Mouse (Mus musculus) layer of hippocampus, adult 8-10 months (tissue): ENCODE results near the gene Ngrn. TPM values are rescaled to one million over a fixed set of nuclear protein-coding genes. Genes with fewer than 3 reads are reported as not detected.
A peak's percentile ranks its signal among the peaks of the same experiment; 100 is the strongest.

Source experiments
- DNase-seq, 2 experiments: peaks; one replicate each; pipeline ENCODE4 v3.0.0; 2022; ENCODE audit warnings: low spot score in 2 of 2
- total RNA-seq, 4 experiments: library from RNA; stranded (reverse); gene quantifications; 2 replicates each; pipeline ENCODE4 v1.2.4; 2022

Ngrn gene
- 10 to 100 TPM; 37.2 to 43.3 (median 38.6) TPM for total RNA-seq

DNA sequence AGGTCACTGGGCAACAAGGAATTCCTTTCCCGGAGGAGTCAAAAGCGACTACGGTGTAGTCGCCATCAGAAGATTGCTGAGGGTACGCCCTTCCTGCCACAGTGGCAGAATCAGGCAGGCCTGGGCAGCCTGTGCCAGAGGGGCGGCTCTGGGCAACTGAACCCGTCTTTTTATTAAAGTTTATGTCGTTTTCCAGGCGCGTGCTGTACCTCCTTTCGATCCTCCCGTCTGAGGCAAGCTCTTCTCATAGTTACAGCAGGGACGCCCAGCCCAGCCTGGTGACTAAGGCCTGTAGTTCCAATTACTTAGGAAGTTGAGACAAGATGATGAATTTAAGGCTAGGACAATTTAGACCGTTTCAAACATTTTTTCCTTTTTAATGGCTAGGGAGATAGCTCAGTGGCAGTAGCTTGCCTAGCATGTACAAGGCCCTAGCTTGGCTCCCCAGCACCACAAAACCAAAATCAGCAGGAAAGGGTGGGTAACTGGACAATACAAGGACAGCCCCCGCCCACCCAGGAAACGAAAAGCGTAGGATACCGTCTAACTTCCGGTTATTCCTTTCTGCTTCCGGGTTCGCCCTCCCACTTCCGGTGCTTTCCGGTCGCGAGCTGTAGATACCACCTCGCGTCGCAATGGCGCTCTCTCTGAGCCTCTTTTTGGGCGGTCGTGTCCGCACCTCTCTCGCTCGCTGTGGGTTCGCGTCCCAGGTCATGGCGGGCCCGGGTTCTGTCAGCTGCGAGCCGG lies at the start of gene Ngrn:
TSS of gene Ngrn (plus strand) at position 591 of the 747 bp plus-strand sequence.
- peak; percentile 81 to 82 for DNase-seq

GRCm38 (mm10) chr7:80213604-80214003 lies 47.4 kb upstream of the Ngrn start:
- no peak for DNase-seq

GRCm38 (mm10) chr7:80214459-80214858 lies 46.6 kb upstream of the Ngrn start:
- DNase-seq: no peak

DNA sequence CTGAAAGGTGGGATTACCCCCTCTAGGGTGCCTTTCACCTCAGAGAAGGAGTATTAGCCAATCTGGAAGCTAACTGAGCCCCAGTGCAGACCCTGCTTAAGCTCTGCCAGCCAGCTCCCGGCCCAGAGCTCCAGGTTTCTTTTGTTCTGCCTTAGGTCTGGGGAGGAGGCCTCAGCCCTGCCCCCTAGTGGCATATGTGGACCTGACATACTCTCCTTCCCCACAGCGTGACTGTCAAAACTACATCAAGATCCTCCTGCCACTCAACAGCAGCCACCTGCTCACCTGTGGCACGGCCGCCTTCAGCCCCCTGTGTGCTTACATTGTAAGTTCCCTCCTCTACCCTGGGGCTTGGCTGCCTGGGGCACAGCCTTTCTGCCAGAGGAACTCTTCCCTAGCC lies 45.6 kb upstream of the Ngrn start:
- DNase-seq: peak in 1 of 2 experiments; percentile 74

GRCm38 (mm10) chr7:80216566-80216965 lies 44.4 kb upstream of the Ngrn start:
- DNase-seq: peak; percentile 54 to 64

DNA sequence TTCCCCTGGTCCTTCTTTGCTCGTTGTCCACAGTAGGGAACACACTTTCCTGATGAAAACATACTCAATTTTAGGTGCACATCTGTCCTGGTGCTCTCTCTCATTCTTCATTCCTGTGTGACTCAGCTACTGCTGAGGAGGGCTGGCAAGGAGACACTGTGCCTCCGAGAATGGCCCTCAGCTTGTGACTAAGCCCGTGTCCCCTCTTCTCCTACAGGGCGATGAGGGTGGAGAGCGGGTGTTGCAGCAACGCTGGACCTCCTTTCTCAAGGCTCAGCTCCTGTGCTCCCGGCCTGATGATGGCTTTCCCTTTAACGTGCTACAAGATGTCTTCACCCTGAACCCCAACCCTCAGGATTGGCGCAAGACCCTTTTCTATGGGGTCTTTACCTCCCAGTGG lies 42.3 kb upstream of the Ngrn start:
- DNase-seq: no peak

GRCm38 (mm10) chr7:80220237-80220797 lies 40.7 kb upstream of the Ngrn start:
- DNase-seq: no peak

DNA sequence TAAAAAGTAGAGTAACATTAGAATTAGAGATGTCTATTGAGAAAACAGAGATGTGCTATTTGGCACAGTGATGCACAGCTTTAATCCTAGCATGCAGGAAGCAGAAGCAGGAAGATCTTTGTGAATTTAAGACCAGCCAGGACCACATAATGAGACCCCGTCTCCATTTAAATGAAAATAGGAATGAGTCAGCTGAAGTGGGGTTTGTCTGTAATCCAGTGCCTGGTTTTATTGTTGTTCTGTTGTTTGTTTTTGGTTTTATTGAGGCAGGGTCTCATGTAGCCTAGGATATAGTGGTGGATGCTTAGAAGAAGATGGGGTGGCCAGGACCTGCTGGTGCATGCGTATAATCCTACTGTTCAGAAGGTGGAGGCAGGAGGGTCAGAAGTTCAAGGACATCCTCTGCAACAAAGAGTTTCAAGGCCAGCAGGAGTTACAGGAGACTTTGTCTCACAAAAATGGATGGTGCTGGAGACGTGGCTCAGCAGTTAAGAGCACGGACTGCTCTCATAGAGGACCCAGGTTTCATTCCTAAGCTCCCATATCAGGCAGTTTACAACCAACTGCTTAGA lies 39.8 kb upstream of the Ngrn start:
- no peak for DNase-seq

- no peak for DNase-seq
Measured at GRCm38 (mm10) chr7:80227065-80227464, 34.0 kb upstream of the Ngrn start.

- no peak for DNase-seq
Measured at GRCm38 (mm10) chr7:80230196-80230595, 30.8 kb upstream of the Ngrn start.

DNA sequence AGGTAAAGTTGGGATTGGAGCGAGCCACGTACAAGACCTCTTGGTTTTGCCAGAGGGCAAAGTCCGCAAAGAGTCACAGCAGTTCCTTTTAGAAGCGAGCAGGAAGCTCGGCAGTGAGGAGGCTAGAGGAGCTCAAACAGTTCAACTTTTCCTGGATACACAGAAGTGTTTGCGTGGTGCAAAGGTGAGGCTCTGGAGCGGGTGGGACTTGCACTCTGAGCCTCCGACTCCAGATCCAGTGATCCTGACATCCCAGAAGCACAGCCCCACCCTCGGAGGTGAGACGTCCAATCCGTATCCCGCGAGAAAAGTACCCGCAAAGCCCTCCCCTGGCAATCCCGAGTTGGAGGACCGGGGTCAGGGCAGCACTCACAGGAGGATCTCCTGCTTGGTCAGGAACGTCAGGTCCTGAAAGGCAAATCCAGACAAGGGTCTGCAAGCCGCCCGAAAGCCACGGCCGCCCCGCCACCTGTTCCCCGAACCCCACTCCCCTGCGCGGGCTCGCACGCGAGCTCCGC lies 29.0 kb upstream of the Ngrn start:
- no peak for DNase-seq

DNA sequence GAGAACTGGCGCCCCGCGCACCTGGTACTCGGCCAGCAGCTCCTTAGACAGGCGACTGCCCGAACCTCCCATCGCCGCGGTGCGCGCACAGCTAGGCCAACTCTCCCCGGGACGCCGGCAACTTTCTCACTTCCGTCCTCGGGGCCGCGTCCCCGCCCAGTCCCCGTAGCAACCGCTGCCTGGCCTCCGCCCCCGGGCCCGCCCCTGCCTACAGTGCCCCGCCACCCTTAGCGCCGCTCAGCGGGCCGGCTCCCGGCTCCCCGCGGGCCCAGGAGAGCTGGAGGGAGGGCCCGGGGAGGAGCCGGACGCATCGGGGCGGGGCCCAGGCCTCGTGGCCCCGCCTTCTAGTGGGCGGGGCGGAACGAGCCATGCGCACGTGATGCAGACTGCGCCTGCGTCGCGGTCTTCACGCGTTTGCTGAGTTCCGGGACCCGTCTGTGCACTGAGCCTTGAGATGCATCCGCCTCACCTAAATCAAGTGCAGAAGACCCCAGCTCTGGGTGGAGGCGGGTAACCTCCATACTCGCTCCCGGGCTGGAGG lies 28.5 kb upstream of the Ngrn start, which contains the start of the genes Cib1 and Gdpgp1:
TSS of gene Cib1 (minus strand) at position 325 of the 541 bp plus-strand sequence.
TSS of gene Gdpgp1 (plus strand) at position 377 of the 541 bp plus-strand sequence.
- peak; percentile 90 to 93 for DNase-seq

DNA sequence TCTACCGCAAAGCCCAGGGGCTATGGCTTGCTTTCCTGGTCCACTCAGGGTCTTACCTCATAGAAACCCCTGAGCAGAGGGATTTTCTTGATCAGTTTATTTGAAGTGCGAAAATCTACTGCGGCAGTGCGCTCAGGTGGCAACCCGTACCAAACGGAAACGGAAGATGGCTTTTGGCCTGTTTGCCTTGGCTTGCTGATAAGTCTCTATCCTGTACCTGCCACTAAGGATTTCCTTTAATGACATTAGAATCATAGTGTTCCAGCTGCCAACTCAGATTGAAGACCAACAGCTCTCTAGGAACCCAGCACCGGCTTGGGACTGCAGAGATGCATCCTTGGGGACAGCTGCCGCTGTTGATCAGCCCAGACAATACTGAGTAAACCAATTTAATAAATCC lies 27.2 kb upstream of the Ngrn start:
- DNase-seq: no peak

- no peak for DNase-seq
Measured at GRCm38 (mm10) chr7:80238542-80238941, 22.5 kb upstream of the Ngrn start.

DNA sequence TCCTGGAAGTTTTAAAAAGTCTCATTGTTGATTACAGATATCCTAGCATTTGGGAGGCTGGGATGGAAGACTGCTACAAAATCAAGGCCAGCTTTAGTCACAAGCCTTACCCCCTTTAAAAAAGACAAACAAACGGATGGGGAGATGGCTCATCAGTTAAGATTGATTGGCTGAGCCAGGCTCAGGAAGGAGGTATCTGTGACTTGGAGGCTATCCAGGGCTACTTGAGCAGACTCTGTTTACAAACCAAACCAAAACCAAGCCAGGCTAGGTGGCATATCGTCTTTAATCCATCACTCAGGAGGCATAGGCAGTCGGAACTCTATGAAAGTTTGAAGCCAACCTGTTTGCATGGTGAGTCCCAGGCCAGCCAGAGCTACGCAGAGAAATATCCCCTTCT lies 19.4 kb upstream of the Ngrn start:
- no peak for DNase-seq

GRCm38 (mm10) chr7:80244851-80245250 lies 16.2 kb upstream of the Ngrn start:
- DNase-seq: no peak

DNA sequence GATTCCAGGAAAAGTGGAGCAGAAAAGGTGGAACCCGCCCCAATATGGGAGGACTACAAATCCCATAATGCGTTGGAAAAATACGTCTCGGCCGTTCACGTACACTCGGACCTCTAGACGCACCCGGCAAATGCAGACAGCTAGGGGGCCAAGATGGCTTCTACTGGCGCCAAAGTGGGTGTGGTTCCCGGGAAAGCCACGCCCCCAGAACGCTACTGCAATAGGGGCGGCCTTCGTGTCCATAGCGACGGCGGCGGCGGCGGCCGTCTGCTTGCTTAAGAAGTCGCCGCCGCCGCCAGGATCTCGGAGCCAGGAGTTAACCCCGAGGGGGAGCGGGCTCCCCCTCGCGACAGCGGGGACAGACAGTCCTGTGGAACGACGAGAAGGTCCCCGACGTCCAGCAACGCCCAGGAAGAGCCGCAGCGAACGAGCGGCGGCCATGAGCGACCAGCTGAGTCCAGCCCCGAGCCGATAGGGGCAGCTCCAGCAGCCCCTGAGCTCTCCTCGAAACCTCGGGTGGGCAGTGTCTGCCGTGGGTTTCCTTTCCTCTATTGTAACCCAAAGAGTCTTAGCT lies 14.8 kb upstream of the Ngrn start, which contains the start of gene Ttll13:
TSS of gene Ttll13 (plus strand) at position 229 of the 574 bp plus-strand sequence.
- peak; percentile 96 to 97 for DNase-seq

DNA sequence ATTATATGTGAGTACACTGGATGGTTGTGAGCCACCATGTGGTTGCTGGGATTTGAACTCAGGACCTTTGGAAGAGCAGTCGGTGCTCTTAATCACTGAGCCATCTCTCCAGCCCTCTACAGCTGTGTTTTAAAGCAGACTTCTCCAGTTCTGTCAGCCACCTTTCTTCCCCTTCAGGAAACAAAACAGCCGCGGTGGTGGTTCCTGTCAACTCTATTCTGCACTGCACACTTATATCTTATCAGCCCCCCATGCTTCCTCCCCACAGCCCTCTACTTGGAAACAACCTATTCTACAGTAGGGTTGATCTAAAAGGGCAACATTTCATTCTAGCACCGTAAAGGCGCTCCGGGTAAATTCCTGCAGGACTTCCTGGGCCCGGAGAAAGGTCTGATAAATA lies 14.2 kb upstream of the Ngrn start:
- DNase-seq: no peak

DNA sequence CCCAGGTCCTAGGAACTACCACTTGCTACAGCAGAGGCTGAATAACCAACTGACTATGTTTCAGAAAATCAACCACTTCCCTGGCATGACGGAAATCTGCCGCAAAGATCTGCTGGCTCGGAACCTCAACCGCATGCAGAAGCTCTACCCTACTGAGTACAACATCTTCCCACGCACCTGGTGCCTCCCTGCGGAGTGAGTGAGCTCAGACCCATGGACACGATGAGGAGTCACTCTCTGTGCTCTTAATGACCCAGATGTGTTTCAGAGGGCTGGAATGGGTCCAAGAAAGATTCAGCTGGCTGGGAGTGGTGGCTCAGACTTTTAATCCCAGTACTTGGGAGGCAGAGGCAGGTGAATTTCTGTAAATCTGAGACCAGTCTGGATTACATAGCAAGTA lies 8.6 kb upstream of the Ngrn start:
- DNase-seq: no peak

- no peak for DNase-seq
Measured at GRCm38 (mm10) chr7:80252886-80253285, 8.1 kb upstream of the Ngrn start.

DNA sequence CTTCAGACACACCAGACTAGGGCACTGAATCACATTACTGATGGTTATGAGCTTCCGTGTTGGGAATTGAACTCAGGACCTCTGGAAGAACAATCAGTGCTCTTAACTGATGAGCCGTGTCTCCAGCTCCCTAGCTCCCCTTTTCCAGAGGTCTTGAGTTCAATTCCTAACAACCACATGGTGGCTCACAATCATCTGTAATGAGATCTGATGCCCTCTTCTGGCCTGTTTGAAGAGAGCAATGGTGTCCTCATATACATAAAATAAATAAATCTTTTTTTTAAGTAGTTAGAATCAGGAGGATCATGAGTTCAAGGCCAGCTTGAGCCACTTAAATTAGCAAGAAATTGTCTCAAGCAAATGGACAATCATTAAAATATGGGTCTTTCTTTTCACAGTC lies 5.0 kb upstream of the Ngrn start:
- no peak for DNase-seq

DNA sequence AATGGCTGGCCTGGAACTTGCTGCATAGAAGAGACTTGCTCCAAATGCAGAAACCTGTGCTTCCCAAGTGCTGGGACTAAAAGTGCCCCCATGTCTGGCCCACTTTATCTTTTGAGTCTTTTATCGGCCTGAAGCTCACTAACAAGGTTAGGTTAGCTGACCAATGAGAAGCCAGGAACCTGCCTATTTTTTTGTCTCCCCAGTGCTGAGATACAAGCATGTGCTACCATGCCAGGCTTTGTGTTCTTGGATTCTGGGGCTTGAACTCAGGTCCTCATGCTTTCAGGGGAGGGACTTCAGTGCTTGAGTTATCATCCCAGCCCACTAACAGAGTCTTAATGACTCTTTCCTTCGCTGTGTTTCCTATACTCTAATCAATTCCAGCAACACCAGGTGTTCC lies 3.3 kb upstream of the Ngrn start:
- DNase-seq: no peak
